Mouse (Mus musculus) thymus, postnatal 14 days (tissue): Measurements from ENCODE around the gene Dact3.

ENCODE experiments used
- DNase-seq: peaks from one replicate; pipeline ENCODE4 v3.0.0; 2021

Dact3 gene

GRCm38 (mm10) chr7:16919395-16920149, 44.5 kb downstream of the Dact3 start:
- DNase-seq, result no peak

- DNase-seq, result no peak
Observed at GRCm38 (mm10) chr7:16920150-16920579, 45.0 kb downstream of the Dact3 start.

GRCm38 (mm10) chr7:16920818-16921791, 46.0 kb downstream of the Dact3 start:
- no peak for DNase-seq

DNA sequence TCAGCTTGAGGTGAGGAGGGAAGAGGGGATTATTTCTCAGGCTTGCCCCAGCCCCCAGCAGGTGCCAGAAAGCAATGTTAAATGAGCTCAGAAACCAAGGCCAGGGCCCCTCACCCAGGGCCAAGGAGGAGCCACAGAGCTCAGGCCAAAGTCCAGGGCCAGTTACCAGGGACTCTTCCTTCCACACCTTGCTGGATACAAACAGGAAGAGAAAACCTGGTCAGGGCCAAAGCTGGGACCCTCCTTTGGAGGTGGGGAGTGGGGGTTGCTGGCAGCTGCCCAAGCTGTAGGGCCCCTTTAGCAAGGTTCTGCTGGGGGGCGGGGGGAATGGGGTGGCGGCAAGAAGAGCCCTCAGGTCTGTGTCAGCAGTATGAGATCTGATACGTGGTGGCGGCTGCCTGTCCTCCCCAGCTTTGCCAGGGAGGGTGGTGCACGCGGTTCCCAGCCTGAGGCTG, 46.8 kb downstream of the Dact3 start:
- DNase-seq, result no peak

GRCm38 (mm10) chr7:16922360-16922973, 47.4 kb downstream of the Dact3 start:
- peak; percentile 55 for DNase-seq

DNA sequence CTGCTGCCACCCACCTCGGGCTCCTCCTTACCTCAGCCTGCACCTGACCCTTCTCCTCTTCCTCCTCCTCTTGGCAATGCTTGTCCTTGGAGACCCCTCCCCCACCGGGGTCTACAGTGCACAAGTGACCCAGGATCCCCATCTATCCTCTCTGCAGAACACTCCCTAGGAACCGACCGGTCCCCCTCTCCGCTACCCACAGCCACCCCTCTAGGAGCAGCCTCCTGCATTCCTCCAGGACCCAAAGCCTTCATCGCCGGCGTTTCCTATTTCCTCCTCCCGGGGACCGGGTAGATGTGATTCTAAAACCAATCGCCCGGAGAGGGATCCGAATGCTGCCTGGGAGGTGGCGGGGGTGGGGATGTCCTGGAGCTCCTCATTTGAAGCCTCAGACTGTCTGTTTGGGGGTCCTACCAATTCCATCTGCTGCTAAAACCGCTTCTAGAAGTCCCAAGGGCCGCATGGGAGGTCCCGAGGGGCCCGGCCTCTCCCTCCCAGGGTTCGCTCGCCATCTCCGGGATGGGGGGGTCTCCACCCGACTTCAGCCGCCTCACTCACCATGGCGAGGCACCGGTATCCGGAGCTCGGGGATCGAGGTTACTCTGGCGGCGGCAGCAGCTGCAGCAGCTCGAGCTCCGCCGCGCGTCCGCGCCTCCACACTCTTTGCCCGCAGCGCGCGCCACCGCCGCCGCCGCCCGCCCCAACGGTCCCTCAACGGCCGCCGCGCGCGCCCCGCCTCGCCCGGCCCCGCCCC, 48.3 kb downstream of the Dact3 start:
- DNase-seq, result peak; percentile 66

GRCm38 (mm10) chr7:16924037-16924834, 49.1 kb downstream of the Dact3 start, which contains the start of gene Calm3:
Gene Calm3 (minus strand): TSS chr7:16924114.
- peak; percentile 100 for DNase-seq

DNA sequence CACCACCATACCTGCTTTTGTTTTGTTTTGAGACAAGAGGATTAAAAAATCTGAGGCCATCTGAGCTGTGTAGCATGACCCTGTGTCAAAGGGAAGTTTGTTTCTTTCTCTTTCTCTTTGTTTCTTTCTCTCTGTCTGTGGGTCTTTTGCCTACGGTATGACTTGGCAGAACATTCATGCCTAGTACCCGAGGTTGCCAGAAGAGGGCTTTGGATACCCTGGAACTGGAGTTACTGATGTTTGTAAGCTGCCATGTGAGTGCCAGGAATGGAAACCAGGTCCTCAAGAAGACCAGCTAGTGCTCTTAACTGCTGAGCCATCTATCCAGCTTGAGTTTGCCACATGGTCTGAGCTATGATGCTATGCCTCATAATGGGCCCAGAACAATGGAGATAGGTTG, 53.2 kb downstream of the Dact3 start:
- no peak for DNase-seq

DNA sequence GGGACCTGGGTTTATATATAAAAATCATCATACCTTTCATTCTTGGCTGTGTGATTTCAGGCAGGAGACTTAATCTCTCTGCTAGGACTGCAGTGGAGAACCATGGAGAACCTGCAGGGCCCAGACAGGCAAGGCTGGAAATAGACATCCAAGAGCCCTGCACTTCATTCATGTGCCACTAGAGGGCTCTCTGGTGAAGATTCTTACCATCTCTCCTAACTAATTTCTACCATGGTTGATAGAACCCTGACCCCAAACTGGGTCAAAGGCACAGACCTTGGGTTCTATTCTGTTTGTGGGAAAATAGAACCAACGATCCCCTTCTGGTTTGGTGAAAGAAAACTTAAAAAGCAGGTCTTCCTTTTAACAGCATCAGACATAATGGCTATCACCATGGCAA, 55.7 kb downstream of the Dact3 start:
- DNase-seq, result peak; percentile 72

DNA sequence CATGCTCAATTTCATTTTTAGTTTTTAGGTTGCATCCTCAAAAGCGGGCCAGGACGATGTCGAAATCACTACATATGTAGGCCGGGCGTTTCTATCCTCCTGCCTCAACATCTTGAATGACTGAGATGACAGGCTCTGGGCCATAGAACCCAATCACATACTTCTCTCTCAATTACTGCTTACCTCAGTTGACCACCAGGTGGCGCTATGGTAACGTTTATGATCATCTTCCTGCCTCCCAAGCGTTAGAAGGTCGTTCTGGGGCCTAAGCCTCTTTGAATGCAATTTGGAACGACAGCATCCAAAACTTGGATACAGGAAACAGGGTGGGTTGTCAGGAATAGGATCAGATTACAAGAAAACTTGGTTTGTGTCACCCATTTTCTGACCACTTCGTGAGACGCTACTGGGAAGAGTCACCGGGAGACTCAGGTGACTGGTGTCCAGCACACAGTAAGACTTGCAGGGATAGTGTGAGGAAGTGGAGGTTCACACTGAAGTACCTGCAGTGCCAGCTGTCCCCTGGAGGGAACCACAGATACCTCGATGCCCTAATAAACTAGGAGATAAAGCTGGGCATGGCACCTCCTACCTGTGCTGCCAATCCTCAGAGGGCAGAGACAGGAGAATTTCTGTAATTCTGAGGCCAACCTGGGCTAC, 57.0 kb downstream of the Dact3 start:
- peak; percentile 87 for DNase-seq

GRCm38 (mm10) chr7:16932704-16933577, 57.8 kb downstream of the Dact3 start:
- DNase-seq, result peak; percentile 73
